Mouse (Mus musculus) CH12.LX (cell line): Measurements from ENCODE around the gene Polr2m. TPM values are rescaled to one million over a fixed set of nuclear protein-coding genes. Genes with fewer than 3 reads are reported as not detected.

Source experiments
- DNase-seq: peaks from one replicate; pipeline ENCODE4 v3.0.0-alpha.2; 2013; ENCODE audit errors: extremely low read depth
- H3K27ac ChIP-seq: 2 replicates; pipeline ENCODE4 v1.5.1; 2012; ENCODE audit warnings: low read depth, mild to moderate bottlenecking, control low read depth, moderate library complexity; ENCODE audit not compliant: insufficient read depth
- H3K27me3 ChIP-seq: replicated peaks from 2 replicates; pipeline ENCODE3; 2012; ENCODE audit warnings: inconsistent platforms
- H3K36me3 ChIP-seq, 2 experiments: replicated peaks in 1 of 2; 2 replicates each; pipeline versions ENCODE3 to v1.6.1; 2012; ENCODE audit warnings: inconsistent platforms in 1 of 2, low read length in 1 of 2, mild to moderate bottlenecking in 1 of 2, mixed read lengths in 1 of 2, moderate library complexity in 1 of 2; ENCODE audit not compliant: control insufficient read depth in 1 of 2, insufficient read depth in 1 of 2
- H3K4me1 ChIP-seq, 2 experiments: 2 replicates each; pipeline ENCODE4 v1.6.1; 2012; ENCODE audit warnings: inconsistent platforms in 1 of 2, moderate library complexity in 1 of 2; ENCODE audit not compliant: insufficient read depth in 2 of 2, control insufficient read depth in 1 of 2
- H3K4me2 ChIP-seq: 2 replicates; pipeline ENCODE4 v1.6.1; 2012; ENCODE audit warnings: low read depth, mild to moderate bottlenecking, control low read depth; ENCODE audit not compliant: poor library complexity, insufficient read depth, severe bottlenecking
- H3K4me3 ChIP-seq, 3 experiments: fragments of 150-350 bp in 1 of 3; sonication (generic) in 1 of 3; replicated peaks in 1 of 3; 2 replicates each; pipeline versions ENCODE3 to v1.5.1; 2011 to 2012; ENCODE audit warnings: low read depth in 2 of 3, low read length in 2 of 3, mild to moderate bottlenecking in 2 of 3, moderate library complexity in 2 of 3, control low read depth in 1 of 3, improper control_type of control experiment in 1 of 3, inconsistent platforms in 1 of 3, mixed read lengths in 1 of 3; ENCODE audit not compliant: poor library complexity in 1 of 3
- H3K79me2 ChIP-seq: replicated peaks from 2 replicates; pipeline ENCODE4 v1.6.1; 2012; ENCODE audit warnings: mild to moderate bottlenecking, moderate library complexity; ENCODE audit not compliant: control insufficient read depth, poor library complexity, insufficient read depth, severe bottlenecking; ENCODE audit errors: extremely low read depth
- H3K9ac ChIP-seq: 2 replicates; pipeline ENCODE4 v1.6.1; 2012; ENCODE audit warnings: low read depth, mild to moderate bottlenecking, control low read depth, moderate library complexity; ENCODE audit not compliant: insufficient read depth
- H3K9me3 ChIP-seq: replicated peaks from 2 replicates; pipeline ENCODE3; 2012; ENCODE audit warnings: low read length, inconsistent platforms, mixed read lengths
- CHD2 ChIP-seq: IDR thresholded peaks from 2 replicates; pipeline ENCODE4 v1.6.1; 2011; ENCODE audit warnings: low read length, improper control_type of control experiment
- ELF1 ChIP-seq: IDR thresholded peaks from 2 replicates; pipeline ENCODE4 v1.6.1; 2014; ENCODE audit warnings: low read depth, mild to moderate bottlenecking, inconsistent platforms, low read length, improper control_type of control experiment
- EP300 ChIP-seq: IDR thresholded peaks from 2 replicates; pipeline ENCODE4 v1.6.1; 2011; ENCODE audit warnings: low read length, improper control_type of control experiment
- ETS1 ChIP-seq: conservative IDR thresholded peaks from 2 replicates; pipeline ENCODE4 v1.6.1; 2012; ENCODE audit warnings: low read depth, mild to moderate bottlenecking, inconsistent platforms, low read length, improper control_type of control experiment, moderate library complexity
- GABPA ChIP-seq: IDR thresholded peaks from 2 replicates; pipeline ENCODE4 v1.6.1; 2012; ENCODE audit warnings: low read depth, low read length, improper control_type of control experiment, inconsistent platforms; ENCODE audit not compliant: insufficient replicate concordance
- IRF4 ChIP-seq: IDR thresholded peaks from 2 replicates; pipeline ENCODE4 v1.6.1; 2014; ENCODE audit warnings: low read depth, mild to moderate bottlenecking, inconsistent platforms, low read length, improper control_type of control experiment
- JUND ChIP-seq: conservative IDR thresholded peaks from 2 replicates; pipeline ENCODE4 v1.6.1; 2011; ENCODE audit warnings: low read depth, low read length, improper control_type of control experiment
- KAT2A ChIP-seq: IDR thresholded peaks from 2 replicates; pipeline ENCODE4 v1.6.1; 2012; ENCODE audit warnings: low read length, improper control_type of control experiment, inconsistent platforms; ENCODE audit not compliant: insufficient replicate concordance
- MAZ ChIP-seq: IDR thresholded peaks from 2 replicates; pipeline ENCODE4 v1.6.1; 2012; ENCODE audit warnings: low read depth, mild to moderate bottlenecking, inconsistent platforms, low read length, improper control_type of control experiment, moderate library complexity
- MEF2A ChIP-seq: IDR thresholded peaks from 2 replicates; pipeline ENCODE4 v1.6.1; 2014; ENCODE audit warnings: low read depth, mild to moderate bottlenecking, inconsistent platforms, low read length, improper control_type of control experiment, borderline replicate concordance
- MXI1 ChIP-seq: IDR thresholded peaks from 2 replicates; pipeline ENCODE4 v1.6.1; 2011; ENCODE audit warnings: mild to moderate bottlenecking, low read depth, low read length, improper control_type of control experiment
- MYC ChIP-seq: IDR thresholded peaks from 2 replicates; pipeline ENCODE4 v1.6.1; 2011; ENCODE audit warnings: low read depth, mild to moderate bottlenecking, improper control_type of control experiment, low read length
- NELFE ChIP-seq: IDR thresholded peaks from 2 replicates; pipeline ENCODE4 v1.6.1; 2011; ENCODE audit warnings: low read depth, low read length, improper control_type of control experiment
- POLR2A ChIP-seq: IDR thresholded peaks from 2 replicates; pipeline ENCODE4 v1.6.1; 2011; ENCODE audit warnings: low read depth, mild to moderate bottlenecking, improper control_type of control experiment, low read length
- POLR2AphosphoS2 ChIP-seq: IDR thresholded peaks from 2 replicates; pipeline ENCODE4 v1.6.1; 2011; ENCODE audit warnings: low read depth, low read length, improper control_type of control experiment
- RAD21 ChIP-seq: IDR thresholded peaks from 2 replicates; pipeline ENCODE4 v1.6.1; 2011; ENCODE audit warnings: low read depth, mild to moderate bottlenecking, low read length, improper control_type of control experiment, moderate library complexity
- RCOR1 ChIP-seq: conservative IDR thresholded peaks from 2 replicates; pipeline ENCODE4 v1.6.1; 2012; ENCODE audit warnings: low read depth, mild to moderate bottlenecking, inconsistent platforms, low read length, improper control_type of control experiment
- TBP ChIP-seq: conservative IDR thresholded peaks from 2 replicates; pipeline ENCODE4 v1.6.1; 2011; ENCODE audit warnings: low read depth, low read length, improper control_type of control experiment
- UBTF ChIP-seq: IDR thresholded peaks from 2 replicates; pipeline ENCODE4 v1.6.1; 2012; ENCODE audit warnings: low read depth, mild to moderate bottlenecking, inconsistent platforms, low read length, improper control_type of control experiment, moderate library complexity
- USF2 ChIP-seq: conservative IDR thresholded peaks from 2 replicates; pipeline ENCODE4 v1.6.1; 2011; ENCODE audit warnings: low read depth, low read length, improper control_type of control experiment
- ZKSCAN1 ChIP-seq: IDR thresholded peaks from 2 replicates; pipeline ENCODE4 v1.6.1; 2012; ENCODE audit warnings: low read depth, inconsistent platforms, low read length, improper control_type of control experiment, borderline replicate concordance
- ZNF384 ChIP-seq: IDR thresholded peaks from 2 replicates; pipeline ENCODE4 v1.6.1; 2012; ENCODE audit warnings: low read depth, low read length, improper control_type of control experiment, inconsistent platforms
- dilution Hi-C: fragments of 300-500 bp; cut with MboI; formaldehyde crosslinking; loops from 2 replicates; pipeline ENCODE4 v1.14.3; 2020; ENCODE audit warnings: low sequenced_read_pairs; ENCODE audit not compliant: extremely low pct_unique_long_range_greater_than_20kb, extremely low pct_ligation_motif_present
- in situ Hi-C: fragments of 300-500 bp; cut with MboI; formaldehyde crosslinking; loops from 3 replicates; pipeline ENCODE4 v1.14.3; 2019; ENCODE audit warnings: low sequenced_read_pairs, low pct_ligation_motif_present, low pct_unique_long_range_greater_than_20kb, mixed read lengths
- polyA plus RNA-seq: library from polyadenylated mRNA; unstranded; fragments of >175 nt; gene quantifications from 2 replicates; pipeline ENCODE4 v1.2.1, GENCODE M21; 2012; ENCODE audit warnings: low read depth; ENCODE audit not compliant: insufficient read length
- total RNA-seq, 2 experiments: library from RNA; depleted of rRNA; stranded (reverse); fragments of 300-350 nt in 1 of 2; fragments of >200 nt in 1 of 2; gene quantifications; 2 replicates each; pipeline ENCODE4 v1.2.3; 2012 to 2014

Gene Polr2m
- total and polyA plus RNA-seq, 3 experiments = 147 to 255 (median 224) TPM

- no peak overlapping the region for H3K4me2 ChIP-seq
- no peak overlapping the region for H3K4me3 ChIP-seq
- TF ChIP-seq KAT2A = no peak
- no peak for TF ChIP-seq RAD21
- no peak for TF ChIP-seq RCOR1
- TF ChIP-seq ELF1 = no peak
- no peak for TF ChIP-seq POLR2AphosphoS2
- TF ChIP-seq POLR2A = no peak
- TF ChIP-seq JUND = no peak
- H3K9ac ChIP-seq = no peak overlapping the region
- peaks cover 71 to 90% of the 10 kb centered on the region in 2 experiments for H3K36me3 ChIP-seq
- dilution Hi-C loops = no loop called here
- H3K4me1 ChIP-seq = peaks cover 2 to 24% of the 10 kb centered on the region in 2 experiments; a peak in 3 of 4 replicates
- peaks cover 28% of the 10 kb centered on the region for H3K79me2 ChIP-seq
- H3K9me3 ChIP-seq = no peaks in the 10 kb centered on the region
- H3K27ac ChIP-seq = no peak overlapping the region
- DNase-seq = no peak
- in situ Hi-C loops = no loop called here
- no peaks in the 10 kb centered on the region for H3K27me3 ChIP-seq
These were observed 7.1 kb downstream of the Polr2m start for GRCm38 (mm10) chr9:71478596-71478995.

- H3K4me2 ChIP-seq = no peak overlapping the region
- peaks cover 8% of the 10 kb centered on the region; the same call in 1 of the 2 replicates for H3K79me2 ChIP-seq
- no peak overlapping the region for H3K27ac ChIP-seq
- DNase-seq = no peak
- dilution Hi-C loops (no loop called here), in situ Hi-C loops (no loop called here)
- no peaks in the 10 kb centered on the region for H3K27me3 ChIP-seq
- no peak overlapping the region for H3K9ac ChIP-seq
- no peak overlapping the region for H3K4me3 ChIP-seq
- no peak for TF ChIP-seq MXI1
- H3K36me3 ChIP-seq = peaks cover 55 to 76% of the 10 kb centered on the region in 2 experiments
- peaks cover 0 to 6% of the 10 kb centered on the region in 2 experiments; a peak in 2 of 4 replicates for H3K4me1 ChIP-seq
- no peaks in the 10 kb centered on the region for H3K9me3 ChIP-seq
These were observed 9.1 kb downstream of the Polr2m start for GRCm38 (mm10) chr9:71476601-71477000.

DNA sequence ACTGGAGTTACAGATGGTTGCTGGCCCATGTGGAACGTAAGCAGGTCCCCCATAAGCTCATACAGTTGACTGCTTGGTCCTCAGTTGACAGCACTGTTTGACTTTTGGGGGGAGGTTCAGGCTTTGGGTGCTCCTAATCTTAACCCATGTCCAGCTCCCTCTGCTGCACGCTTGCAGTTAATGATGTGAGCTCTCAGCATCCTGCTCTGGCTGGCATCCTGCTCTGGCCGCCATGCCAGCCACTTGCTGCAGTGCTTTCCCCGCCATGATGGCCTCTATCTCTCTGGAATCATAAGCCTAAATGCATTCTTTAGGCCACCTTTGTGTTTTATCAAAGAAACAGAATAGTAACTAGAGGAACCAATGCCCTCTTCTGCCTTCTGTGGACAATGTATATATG is 10.2 kb downstream of the Polr2m start:
- in situ Hi-C loops = no loop called here
- no peaks in the 10 kb centered on the region for H3K4me1 ChIP-seq
- dilution Hi-C loops = no loop called here

More for the DNA sequence above, 10.2 kb downstream of the Polr2m start:
- H3K4me3 ChIP-seq = no peak overlapping the region
- no peak overlapping the region for H3K27ac ChIP-seq
- DNase-seq = no peak
- TF ChIP-seq JUND = no peak
- no peak for TF ChIP-seq MYC
- TF ChIP-seq TBP = no peak
- no peak for TF ChIP-seq ETS1
- TF ChIP-seq RCOR1 = no peak
- no peak for TF ChIP-seq MEF2A
- TF ChIP-seq CHD2 = no peak
- TF ChIP-seq EP300 = no peak
- TF ChIP-seq ZNF384 = no peak
- TF ChIP-seq IRF4 = no peak
- no peak for TF ChIP-seq ZKSCAN1
- no peak for TF ChIP-seq GABPA
- no peak for TF ChIP-seq UBTF
- no peak for TF ChIP-seq POLR2AphosphoS2
- no peak for TF ChIP-seq MAZ
- no peak for TF ChIP-seq MXI1
- no peak for TF ChIP-seq NELFE
- TF ChIP-seq USF2 = no peak
- no peak overlapping the region for H3K9ac ChIP-seq
- H3K36me3 ChIP-seq = peaks cover 44 to 70% of the 10 kb centered on the region in 2 experiments
- no peak overlapping the region for H3K4me2 ChIP-seq
- no peaks in the 10 kb centered on the region for H3K9me3 ChIP-seq
- H3K27me3 ChIP-seq = no peaks in the 10 kb centered on the region
- peaks cover 4% of the 10 kb centered on the region; the same call in 1 of the 2 replicates for H3K79me2 ChIP-seq
